Mouse (Mus musculus) embryonic facial prominence, embryonic 13.5 days (tissue): ENCODE results near the gene Arhgap42. TPM values are rescaled to one million over a fixed set of nuclear protein-coding genes. Genes with fewer than 3 reads are reported as not detected.

Experiments used
- ATAC-seq: fragments of 200-750 bp; cut with Nextera tagmentation; 2 replicates; pipeline ENCODE4 v1.8.0; 2017; ENCODE audit warnings: low read depth; ENCODE audit not compliant: insufficient number of reproducible peaks, insufficient read depth, low FRiP score, low TSS enrichment
- H3K27ac ChIP-seq: fragments of 300-500 bp; sonication (generic); 2 replicates; pipeline ENCODE4 v1.5.1; 2015; ENCODE audit warnings: moderate library complexity, mild to moderate bottlenecking, inconsistent platforms
- H3K27me3 ChIP-seq: fragments of 300-500 bp; sonication (generic); 2 replicates; pipeline ENCODE4 v1.6.1; 2015; ENCODE audit warnings: mild to moderate bottlenecking, inconsistent platforms
- H3K36me3 ChIP-seq: fragments of 300-500 bp; sonication (generic); 2 replicates; pipeline ENCODE4 v1.6.1; 2015; ENCODE audit warnings: mild to moderate bottlenecking, inconsistent platforms
- H3K4me1 ChIP-seq: fragments of 300-500 bp; sonication (generic); 2 replicates; pipeline ENCODE4 v1.6.1; 2015; ENCODE audit warnings: inconsistent platforms
- H3K4me2 ChIP-seq: fragments of 300-500 bp; sonication (generic); 2 replicates; pipeline ENCODE4 v1.6.1; 2015; ENCODE audit warnings: moderate library complexity, mild to moderate bottlenecking, inconsistent platforms
- H3K4me3 ChIP-seq: fragments of 300-500 bp; sonication (generic); 2 replicates; pipeline ENCODE4 v1.5.1; 2015; ENCODE audit warnings: mild to moderate bottlenecking, inconsistent platforms
- H3K9ac ChIP-seq: fragments of 300-500 bp; sonication (generic); 2 replicates; pipeline ENCODE4 v1.6.1; 2015; ENCODE audit warnings: mild to moderate bottlenecking, inconsistent platforms
- H3K9me3 ChIP-seq: fragments of 300-500 bp; sonication (generic); 2 replicates; pipeline ENCODE4 v1.6.1; 2016; ENCODE audit warnings: inconsistent platforms
- WGBS: fragments of 180-500 bp; shearing (Covaris S2); methylation state at CpG from one replicate; pipeline ENCODE4 v1.1.7; 2015; ENCODE audit warnings: mixed read lengths; 5-methylcytosine and 5-hydroxymethylcytosine counted together
- polyA plus RNA-seq: library from polyadenylated mRNA; unstranded; fragments of >200 nt; fragmentation: Nextera tagmentation; extraction: Ambion mirVana; gene quantifications from 2 replicates; pipeline ENCODE4 v1.2.1, GENCODE M21; 2015

The Arhgap42 gene
- polyA plus RNA-seq, 1 experiment from 2014 or later = 64.1 TPM

DNA sequence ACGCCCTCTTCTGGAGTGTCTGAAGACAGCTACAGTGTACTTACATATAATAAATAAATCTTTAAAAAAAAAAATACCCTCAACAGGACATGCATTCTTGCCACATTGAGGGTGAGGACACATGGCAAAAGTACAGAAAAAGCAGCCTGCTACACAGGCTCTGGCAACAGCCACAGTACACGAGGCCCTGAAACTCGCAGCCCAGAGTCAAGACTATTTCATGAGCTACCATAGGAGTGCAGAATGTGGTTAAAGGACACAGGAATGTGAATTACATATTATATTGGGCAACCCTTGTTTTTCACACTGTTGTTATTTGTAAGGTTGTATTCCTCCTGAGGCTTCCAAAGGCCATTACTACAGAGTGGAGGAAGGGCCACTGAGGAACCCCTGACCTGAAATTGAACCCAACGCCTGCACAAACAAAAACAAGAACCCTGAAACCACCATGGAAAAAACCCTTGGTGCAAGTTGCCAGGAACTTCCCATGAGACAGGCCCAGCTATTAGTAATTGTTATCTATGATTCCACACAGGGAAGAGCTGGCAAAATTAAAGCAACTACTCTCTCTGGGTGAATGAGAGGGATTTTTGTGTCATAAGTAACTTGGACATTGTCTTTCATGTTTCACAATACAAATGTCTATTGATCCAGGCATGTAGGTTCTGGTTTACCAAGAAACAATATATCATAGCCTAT is 109.8 kb downstream of the Arhgap42 start:
- no peak overlapping the region for H3K9ac ChIP-seq
- H3K27me3 ChIP-seq = no peaks in the 10 kb centered on the region
- no peak for ATAC-seq
- no peak overlapping the region for H3K4me2 ChIP-seq
- H3K9me3 ChIP-seq = peaks cover 3% of the 10 kb centered on the region; the same call in 1 of the 2 replicates
- no peak overlapping the region for H3K4me3 ChIP-seq
- no peak overlapping the region for H3K27ac ChIP-seq
- peaks cover 16% of the 10 kb centered on the region for H3K4me1 ChIP-seq
- H3K36me3 ChIP-seq = no peaks in the 10 kb centered on the region
- 86% methylated on average over 4 of the region's 4 CpGs for WGBS

GRCm38 (mm10) chr9:9127041-9127755 is 111.7 kb downstream of the Arhgap42 start:
- no peak overlapping the region for H3K27ac ChIP-seq
- peaks cover 17% of the 10 kb centered on the region for H3K4me1 ChIP-seq
- H3K9me3 ChIP-seq = no peaks in the 10 kb centered on the region
- H3K4me3 ChIP-seq = no peak overlapping the region
- no peaks in the 10 kb centered on the region for H3K36me3 ChIP-seq
- no peak overlapping the region for H3K4me2 ChIP-seq
- H3K27me3 ChIP-seq = no peaks in the 10 kb centered on the region
- 30% methylated on average over 4 of the region's 4 CpGs for WGBS
- H3K9ac ChIP-seq = no peak overlapping the region
- no peak for ATAC-seq

- ATAC-seq = no peak
- H3K36me3 ChIP-seq = no peaks in the 10 kb centered on the region
- H3K27me3 ChIP-seq = no peaks in the 10 kb centered on the region
- H3K9ac ChIP-seq = no peak overlapping the region
- peaks cover 17% of the 10 kb centered on the region for H3K4me1 ChIP-seq
- WGBS = 51% methylated on average over 2 of the region's 2 CpGs
- H3K27ac ChIP-seq = no peak overlapping the region
- no peaks in the 10 kb centered on the region for H3K9me3 ChIP-seq
- no peak overlapping the region for H3K4me2 ChIP-seq
- H3K4me3 ChIP-seq = no peak overlapping the region
Observed at GRCm38 (mm10) chr9:9124156-9124555, 114.7 kb downstream of the Arhgap42 start.

DNA sequence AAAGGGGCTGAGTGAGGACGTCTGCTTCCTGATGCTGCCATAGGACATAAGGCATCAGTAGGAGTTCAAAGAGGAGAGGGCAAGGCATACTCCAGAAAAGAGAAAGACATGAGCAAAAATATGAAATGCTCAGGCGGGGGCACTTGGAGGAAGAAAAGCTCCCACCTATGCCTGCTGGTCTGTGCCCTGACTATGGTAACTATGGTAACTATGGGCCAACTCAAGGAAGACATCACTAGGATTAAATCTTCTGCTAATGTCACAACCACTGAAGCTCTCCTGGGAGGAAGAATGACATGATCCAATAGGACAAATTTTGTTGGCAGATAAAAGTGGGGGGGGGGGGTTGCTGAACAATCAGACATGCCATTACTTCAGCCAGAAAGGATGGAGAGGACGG is 124.6 kb downstream of the Arhgap42 start:
- ATAC-seq = no peak
- H3K27me3 ChIP-seq = no peaks in the 10 kb centered on the region
- H3K36me3 ChIP-seq = no peaks in the 10 kb centered on the region
- WGBS = 88% methylated on average over 3 of the region's 3 CpGs
- H3K27ac ChIP-seq = no peak overlapping the region
- H3K9me3 ChIP-seq = no peaks in the 10 kb centered on the region
- H3K4me2 ChIP-seq = no peak overlapping the region
- no peak overlapping the region for H3K4me3 ChIP-seq
- H3K9ac ChIP-seq = no peak overlapping the region
- no peaks in the 10 kb centered on the region for H3K4me1 ChIP-seq

DNA sequence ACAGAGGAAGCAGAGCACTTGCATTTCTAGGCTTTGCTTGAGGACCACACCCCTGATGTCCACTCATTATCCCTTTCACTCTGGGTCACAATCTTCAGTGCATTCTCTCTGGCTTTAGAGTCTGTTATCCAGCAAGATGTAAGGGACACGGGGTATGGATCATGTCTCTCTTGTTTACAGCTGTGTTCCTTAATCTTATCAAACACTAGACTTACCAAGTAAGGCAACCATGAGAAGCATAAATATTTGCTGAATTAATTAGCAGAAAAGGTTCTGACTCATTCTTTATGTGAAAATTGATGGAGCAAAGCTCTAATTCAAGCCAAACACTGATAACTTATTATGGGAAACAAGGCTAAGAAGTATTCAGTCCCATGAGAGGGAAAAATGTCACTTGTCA is 125.1 kb downstream of the Arhgap42 start:
- H3K4me1 ChIP-seq = no peaks in the 10 kb centered on the region
- no peaks in the 10 kb centered on the region for H3K36me3 ChIP-seq
- no peaks in the 10 kb centered on the region for H3K27me3 ChIP-seq
- no peak overlapping the region for H3K4me3 ChIP-seq
- no peak overlapping the region for H3K9ac ChIP-seq
- H3K27ac ChIP-seq = no peak overlapping the region
- no peaks in the 10 kb centered on the region for H3K9me3 ChIP-seq
- no peak overlapping the region for H3K4me2 ChIP-seq
- WGBS = 80% methylated on average over 1 of the region's 1 CpGs
- ATAC-seq = no peak

DNA sequence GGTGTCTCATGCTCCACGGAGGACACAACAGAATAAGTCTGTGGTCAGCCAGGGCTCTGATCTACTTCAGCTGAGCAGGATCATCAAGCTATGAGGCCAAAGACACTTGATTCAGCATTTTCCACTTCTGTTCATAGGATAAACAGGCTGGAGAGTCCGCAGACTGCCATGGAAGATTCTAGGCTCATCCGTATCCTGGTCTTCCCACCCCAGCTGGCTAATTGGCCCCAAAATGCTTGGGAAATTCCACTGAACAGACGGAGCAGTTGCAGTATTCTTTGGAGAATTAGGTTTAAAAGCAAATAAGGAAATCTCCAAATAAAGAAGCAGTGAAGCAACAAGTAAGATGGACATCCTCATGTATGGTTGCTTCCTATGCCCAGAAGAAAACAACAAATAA is 126.0 kb downstream of the Arhgap42 start:
- no peak overlapping the region; the same call in 1 of the 2 replicates for H3K27ac ChIP-seq
- ATAC-seq = no peak

GRCm38 (mm10) chr9:9107697-9108096 is 131.2 kb downstream of the Arhgap42 start:
- Histone ChIP-seq H3K27me3 (no peaks in the 10 kb centered on the region), H3K4me2 (no peak overlapping the region), H3K4me3 (no peak overlapping the region), H3K4me1 (0 out of 2 replicates have a peak, but pooled peaks cover 9% of the 10 kb centered on the region), H3K9ac (no peak overlapping the region), H3K27ac (no peak overlapping the region), H3K9me3 (no peaks in the 10 kb centered on the region), H3K36me3 (no peaks in the 10 kb centered on the region)
- no peak for ATAC-seq

More for the DNA sequence above, 126.0 kb downstream of the Arhgap42 start:
- no peak overlapping the region for H3K4me3 ChIP-seq
- no peak overlapping the region for H3K9ac ChIP-seq
- no peaks in the 10 kb centered on the region for H3K4me1 ChIP-seq
- no peaks in the 10 kb centered on the region for H3K27me3 ChIP-seq
- H3K36me3 ChIP-seq = no peaks in the 10 kb centered on the region
- H3K4me2 ChIP-seq = no peak overlapping the region
- no peaks in the 10 kb centered on the region for H3K9me3 ChIP-seq
- WGBS = 71% methylated on average over 4 of the region's 4 CpGs

DNA sequence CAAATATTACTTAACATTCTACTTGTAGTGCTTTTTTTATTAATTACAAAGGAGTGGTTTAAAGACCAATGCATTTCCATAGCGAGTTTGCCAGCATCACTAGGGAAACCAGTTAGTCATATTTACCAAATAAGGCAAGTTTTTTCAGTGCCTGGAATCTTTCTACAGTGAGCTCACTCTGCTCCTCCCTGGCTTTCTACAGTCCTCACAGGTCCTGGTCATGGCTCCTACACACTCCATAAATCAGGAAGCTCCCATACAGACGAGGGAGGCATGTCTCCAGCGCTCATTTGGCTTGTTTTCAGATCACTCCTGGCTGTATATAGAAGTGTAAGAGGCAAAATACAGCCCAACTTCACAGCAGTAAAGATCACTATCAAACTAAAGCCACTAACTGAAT is 134.1 kb downstream of the Arhgap42 start:
- no peak overlapping the region for H3K4me2 ChIP-seq
- no peak overlapping the region for H3K9ac ChIP-seq
- H3K4me3 ChIP-seq = no peak overlapping the region
- H3K27ac ChIP-seq = no peak overlapping the region
- H3K36me3 ChIP-seq = no peaks in the 10 kb centered on the region
- WGBS = 78% methylated on average over 3 of the region's 3 CpGs
- no peak for ATAC-seq
- H3K27me3 ChIP-seq = no peaks in the 10 kb centered on the region
- H3K9me3 ChIP-seq = no peaks in the 10 kb centered on the region
- 0 out of 2 replicates have a peak, but pooled peaks cover 9% of the 10 kb centered on the region for H3K4me1 ChIP-seq

- ATAC-seq = no peak
- H3K9me3 ChIP-seq = no peaks in the 10 kb centered on the region
- H3K4me1 ChIP-seq = 0 out of 2 replicates have a peak, but pooled peaks cover 2% of the 10 kb centered on the region
- H3K36me3 ChIP-seq = no peaks in the 10 kb centered on the region
- no peak overlapping the region for H3K4me3 ChIP-seq
- no peak overlapping the region for H3K9ac ChIP-seq
- 97% methylated on average over 2 of the region's 2 CpGs for WGBS
- no peaks in the 10 kb centered on the region for H3K27me3 ChIP-seq
- H3K4me2 ChIP-seq = no peak overlapping the region
- H3K27ac ChIP-seq = no peak overlapping the region
Observed at GRCm38 (mm10) chr9:9102158-9102514, 136.8 kb downstream of the Arhgap42 start.

GRCm38 (mm10) chr9:9101482-9102157 is 137.3 kb downstream of the Arhgap42 start:
- Histone ChIP-seq H3K36me3 (no peaks in the 10 kb centered on the region), H3K9ac (no peak overlapping the region), H3K27me3 (no peaks in the 10 kb centered on the region), H3K4me1 (no peaks in the 10 kb centered on the region), H3K9me3 (no peaks in the 10 kb centered on the region), H3K27ac (no peak overlapping the region), H3K4me2 (no peak overlapping the region), H3K4me3 (no peak overlapping the region)
- ATAC-seq = no peak
- WGBS = 70% methylated on average over 12 of the region's 12 CpGs

- WGBS = 76% methylated on average over 4 of the region's 4 CpGs
- ATAC-seq = no peak
- no peak overlapping the region for H3K9ac ChIP-seq
Observed at GRCm38 (mm10) chr9:9101055-9101454, 137.8 kb downstream of the Arhgap42 start.

DNA sequence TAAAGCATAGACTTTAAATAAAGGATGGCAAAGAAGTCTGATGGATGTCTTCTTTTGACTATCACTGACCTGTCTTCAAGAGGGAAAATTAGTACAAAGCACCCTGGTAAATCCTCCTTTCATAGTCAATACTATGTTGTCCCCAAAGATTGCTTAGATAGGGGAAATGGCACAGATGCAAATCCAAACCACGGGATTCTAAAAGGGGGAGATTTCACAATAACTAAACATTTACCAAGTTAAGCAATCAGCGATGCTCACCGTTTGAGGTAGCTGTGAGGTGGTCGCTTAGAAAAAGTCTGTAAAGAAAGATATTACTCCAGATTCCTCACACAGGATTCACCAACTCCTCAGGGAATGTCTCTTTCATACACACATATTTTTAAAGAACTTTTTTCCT is 141.1 kb downstream of the Arhgap42 start:
- H3K4me3 ChIP-seq = no peak overlapping the region
- no peaks in the 10 kb centered on the region for H3K36me3 ChIP-seq
- WGBS = 91% methylated on average over 4 of the region's 4 CpGs
- H3K27ac ChIP-seq = no peak overlapping the region
- no peak overlapping the region for H3K4me2 ChIP-seq
- no peaks in the 10 kb centered on the region for H3K27me3 ChIP-seq
- no peak overlapping the region for H3K9ac ChIP-seq
- no peak for ATAC-seq
- H3K9me3 ChIP-seq = no peaks in the 10 kb centered on the region
- H3K4me1 ChIP-seq = no peaks in the 10 kb centered on the region

More at GRCm38 (mm10) chr9:9101055-9101454, 137.8 kb downstream of the Arhgap42 start:
- Histone ChIP-seq H3K27ac (no peak overlapping the region), H3K4me3 (no peak overlapping the region), H3K9me3 (no peaks in the 10 kb centered on the region), H3K4me2 (no peak overlapping the region), H3K4me1 (no peaks in the 10 kb centered on the region), H3K36me3 (no peaks in the 10 kb centered on the region), H3K27me3 (no peaks in the 10 kb centered on the region)
